Mouse (Mus musculus) spleen, postnatal 36 days (tissue): ENCODE measurements around the gene Oaz2.

Experiments used
- DNase-seq, 2 experiments: peaks; one replicate each; pipeline ENCODE4 v3.0.0; 2022; ENCODE audit warnings: low spot score in 2 of 2, mixed read lengths in 1 of 2

Gene Oaz2

GRCm38 (mm10) chr9:65692959-65693603 lies 25.3 kb downstream of the Oaz2 start:
- DNase-seq, result peak; percentile 29 to 41

DNA sequence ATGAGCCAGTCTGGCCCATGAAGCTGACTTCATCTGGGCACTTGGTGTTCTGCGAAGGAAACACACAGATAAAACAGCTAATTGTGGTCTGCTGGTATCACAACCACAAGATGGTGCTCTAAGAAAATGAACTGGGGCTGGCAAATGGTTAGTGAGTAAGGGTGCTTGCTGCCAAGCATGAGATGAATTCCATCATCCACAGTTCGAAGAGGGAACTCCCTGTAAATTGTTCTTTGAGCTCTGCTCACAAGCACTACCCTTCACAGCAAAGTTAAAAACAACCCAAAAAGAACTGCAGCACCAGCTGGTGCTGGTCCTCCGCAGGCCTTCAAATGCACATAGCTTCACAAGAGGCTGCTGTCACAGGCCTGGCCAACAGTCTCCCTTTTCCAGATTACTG lies 27.8 kb downstream of the Oaz2 start:
- DNase-seq, result no peak

DNA sequence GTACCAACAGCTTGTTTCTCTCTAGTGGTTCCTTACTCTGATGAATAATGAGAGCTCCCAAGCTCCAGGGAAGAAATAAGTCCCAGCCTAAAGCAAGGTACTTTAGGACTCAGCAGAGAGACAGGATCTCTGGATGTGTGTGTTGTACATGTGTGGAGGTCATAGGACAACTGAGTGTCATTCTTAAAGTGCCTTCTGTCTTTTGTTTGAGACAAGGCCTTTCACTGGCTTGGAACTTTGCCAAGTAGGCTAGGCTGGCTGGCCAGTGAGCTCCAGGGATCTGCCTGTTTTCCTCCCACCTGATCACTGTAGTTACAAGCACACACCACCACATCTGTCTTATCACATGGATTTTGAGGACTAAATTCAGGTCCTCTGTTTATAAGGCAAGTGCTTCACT lies 28.5 kb downstream of the Oaz2 start:
- DNase-seq, result no peak

- no peak for DNase-seq
Observed at GRCm38 (mm10) chr9:65697356-65697755, 29.6 kb downstream of the Oaz2 start.

DNA sequence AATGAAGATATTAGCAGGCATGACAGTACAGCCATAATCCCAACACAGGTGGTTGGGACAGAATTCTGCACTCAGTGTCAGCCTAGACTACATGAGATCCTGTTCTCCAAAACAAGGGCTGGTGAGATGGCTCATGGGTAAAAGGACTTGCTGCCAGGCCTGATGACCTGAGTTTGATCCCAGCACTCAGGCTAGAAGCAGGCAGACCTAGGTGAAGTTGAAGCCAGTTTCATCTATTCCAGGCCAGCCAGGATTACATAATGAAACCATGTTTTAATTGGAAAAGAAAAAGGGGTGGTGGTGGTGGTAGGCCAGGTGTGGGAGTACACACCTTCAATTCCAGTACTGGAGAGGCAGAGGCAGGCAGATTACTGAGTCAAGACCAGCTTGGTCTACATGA lies 30.2 kb downstream of the Oaz2 start:
- no peak for DNase-seq

GRCm38 (mm10) chr9:65700504-65700903 lies 32.7 kb downstream of the Oaz2 start:
- no peak for DNase-seq

DNA sequence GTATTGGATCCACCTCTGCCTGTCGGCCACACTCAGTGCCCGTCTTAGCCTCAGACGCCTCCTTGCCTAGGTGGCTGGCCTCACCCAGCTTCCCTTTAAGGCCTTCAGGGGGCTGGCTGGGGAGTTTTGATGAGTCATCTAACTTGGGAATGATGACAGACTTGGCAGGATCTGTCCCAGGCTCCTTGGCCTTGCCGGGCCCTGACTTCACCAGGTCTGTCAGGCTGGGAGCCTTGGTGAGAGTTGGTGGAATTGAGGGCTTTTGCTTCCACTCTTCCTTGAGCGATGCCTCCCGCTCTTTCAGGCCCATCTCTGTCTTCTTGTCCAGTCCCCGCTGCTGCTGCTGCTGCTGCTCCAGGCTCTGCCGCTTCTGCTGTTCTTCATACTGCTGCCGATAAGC lies 34.5 kb downstream of the Oaz2 start:
- DNase-seq, result no peak

GRCm38 (mm10) chr9:65703241-65703640 lies 35.4 kb downstream of the Oaz2 start:
- DNase-seq, result no peak

DNA sequence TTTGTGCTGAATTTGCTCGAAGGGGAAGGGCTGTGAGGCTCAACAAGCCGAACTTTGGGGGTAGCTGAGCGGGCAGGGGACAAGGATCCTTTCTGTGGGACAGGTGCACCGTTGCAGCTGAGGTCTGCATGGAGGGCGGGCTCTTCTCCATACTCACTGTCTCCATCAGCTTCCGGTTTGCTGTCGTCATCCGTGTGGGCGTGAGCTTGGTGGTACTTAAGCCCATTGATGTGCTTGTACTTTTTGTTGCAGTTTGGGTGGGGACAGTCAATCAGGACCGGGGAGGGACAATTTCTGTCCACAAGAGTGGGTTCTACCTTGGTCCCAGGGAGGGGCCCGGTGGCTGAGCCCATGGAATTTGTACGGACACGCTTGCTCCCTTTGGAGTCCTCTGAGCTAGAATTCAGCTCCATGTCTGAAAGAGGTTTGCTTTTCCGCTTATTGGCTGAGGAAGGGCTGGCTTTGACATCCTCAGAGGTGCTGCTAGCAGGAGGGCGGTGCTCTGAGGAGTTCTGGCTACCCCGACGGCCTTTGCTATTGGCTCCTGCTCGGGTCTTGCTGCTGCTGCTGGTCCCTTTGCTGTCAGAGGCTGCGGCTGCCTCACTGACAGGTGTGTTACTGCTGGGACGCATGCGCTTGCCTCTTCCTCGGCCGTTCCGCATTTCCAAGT lies 36.3 kb downstream of the Oaz2 start:
- no peak for DNase-seq

DNA sequence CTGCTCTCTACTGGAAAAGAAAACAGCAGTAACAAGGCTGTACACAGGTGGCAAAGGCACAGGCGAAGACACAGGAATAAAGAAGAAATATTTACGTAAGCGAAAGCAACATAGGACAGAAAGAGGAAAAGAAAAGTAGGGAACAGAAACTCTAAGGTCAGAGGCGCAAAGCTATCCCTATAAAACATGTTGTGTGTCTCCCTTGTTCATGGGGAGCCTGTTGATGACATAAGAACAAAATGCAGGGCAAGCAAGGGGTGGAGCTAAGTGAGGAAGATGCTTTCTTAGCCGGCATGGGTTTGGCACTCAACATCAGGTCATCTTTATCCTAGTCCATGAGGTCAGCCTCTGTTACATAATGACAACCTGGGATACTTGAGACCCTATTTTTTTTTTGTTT lies 50.4 kb downstream of the Oaz2 start:
- no peak for DNase-seq

GRCm38 (mm10) chr9:65721161-65721566 lies 53.4 kb downstream of the Oaz2 start:
- DNase-seq, result no peak

GRCm38 (mm10) chr9:65724471-65725290 lies 56.9 kb downstream of the Oaz2 start:
- DNase-seq, result no peak

DNA sequence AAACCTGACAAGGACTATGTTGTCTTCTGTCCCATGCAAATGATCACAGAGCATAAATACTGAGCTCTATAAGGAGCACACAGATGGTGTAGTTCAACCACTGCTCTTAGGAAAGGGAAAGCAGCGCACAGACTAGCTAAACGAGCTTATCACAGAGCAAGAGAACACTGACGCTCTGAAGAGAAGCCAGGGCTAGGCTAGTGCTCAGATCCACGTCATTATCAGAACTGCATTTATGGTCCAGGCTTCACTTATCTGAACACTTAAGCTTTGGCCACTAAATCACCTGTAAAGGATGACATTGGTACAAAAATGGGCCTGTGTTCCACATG lies 57.5 kb downstream of the Oaz2 start:
- no peak for DNase-seq

GRCm38 (mm10) chr9:65726431-65726830 lies 58.6 kb downstream of the Oaz2 start:
- no peak for DNase-seq

DNA sequence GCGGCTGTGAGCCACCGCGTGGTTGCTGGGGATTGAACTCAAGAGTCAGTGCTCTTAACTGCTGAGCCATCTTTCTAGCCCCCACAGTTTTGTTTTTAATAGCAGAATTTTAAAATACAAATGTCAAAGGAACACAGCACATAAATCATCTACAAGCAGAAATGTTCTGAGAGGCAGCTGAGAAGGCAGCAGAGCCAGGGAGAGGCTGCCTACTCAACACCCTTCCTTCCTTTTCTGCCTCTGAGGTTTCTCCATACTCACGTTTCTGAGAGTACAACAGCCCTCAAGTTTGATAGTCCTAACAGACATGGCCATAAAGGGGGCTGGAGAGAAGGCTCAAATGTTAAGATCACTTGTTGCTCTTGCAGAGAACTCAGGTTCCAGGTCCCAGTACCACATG lies 59.7 kb downstream of the Oaz2 start:
- DNase-seq, result no peak

DNA sequence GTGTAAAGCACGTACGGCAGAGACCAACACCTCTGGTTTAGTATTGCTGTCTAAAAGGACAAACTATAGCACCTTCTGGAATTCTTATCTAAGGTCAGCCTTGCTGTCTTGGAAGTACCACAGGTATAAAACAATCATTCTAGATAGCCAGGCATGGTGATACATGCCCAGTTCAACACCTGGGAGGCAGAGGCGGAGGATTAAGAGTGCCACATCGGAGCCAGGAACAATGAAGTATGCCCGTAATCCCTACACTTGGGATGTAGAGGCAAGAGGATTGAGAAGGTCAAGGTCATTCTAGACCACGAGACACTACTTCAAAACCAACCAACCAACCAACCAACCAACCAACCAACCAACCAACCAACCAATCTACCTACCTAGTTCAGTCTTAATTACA lies 60.8 kb downstream of the Oaz2 start:
- no peak for DNase-seq

- no peak for DNase-seq
Observed at GRCm38 (mm10) chr9:65734931-65735330, 67.1 kb downstream of the Oaz2 start.
